Mouse (Mus musculus) R1 (cell line): ENCODE results near the gene Olfr1408.

Experiments
- DNase-seq: peaks from one replicate; pipeline ENCODE4 v3.0.0-alpha.2; 2018; ENCODE audit warnings: low read depth, low spot score

Gene Olfr1408

GRCm38 (mm10) chr1:173137274-173137673, at the start of gene Olfr1408:
Olfr1408 (minus strand) TSS chr1:173137374.
- no peak for DNase-seq

- DNase-seq, result no peak
Measured at GRCm38 (mm10) chr1:173174154-173174842, 37.1 kb upstream of the Olfr1408 start.
